Mouse (Mus musculus): ENCODE results near the gene Alk. TPM values are rescaled to one million over a fixed set of nuclear protein-coding genes. Genes with fewer than 3 reads are reported as not detected.

Gene Alk
- polyA plus RNA-seq, 1 experiment from 2014 or later: 7.3 TPM

DNA sequence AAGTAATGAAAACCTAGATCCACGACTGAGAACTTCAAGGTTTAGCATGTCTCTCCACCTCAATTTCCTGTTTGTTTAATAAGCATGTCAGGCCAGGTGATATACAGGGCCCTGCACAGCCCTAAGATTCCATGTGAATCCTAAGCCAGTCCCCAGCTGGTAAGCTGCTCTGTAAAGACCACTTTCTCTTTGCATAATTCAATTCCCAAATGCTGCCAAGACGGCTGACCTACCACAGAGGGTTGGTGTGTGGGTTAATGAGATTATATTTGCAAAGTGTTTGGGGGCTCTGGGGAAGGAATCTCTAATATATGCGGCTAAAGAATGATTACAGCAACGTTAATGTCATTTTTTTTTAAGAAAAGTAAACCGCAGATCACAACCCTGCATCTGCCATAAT lies 130.3 kb downstream of the Alk start:
- no peaks in the 10 kb centered on the region for H3K9me3 ChIP-seq
- no peaks in the 10 kb centered on the region for H3K36me3 ChIP-seq (replicated peaks)
- no peak overlapping the region for H3K4me3 ChIP-seq
- H3K27me3 ChIP-seq (replicated peaks): no peaks in the 10 kb centered on the region
- 27% methylated on average over 5 of the region's 5 CpGs for WGBS
- no peak overlapping the region for H3K4me2 ChIP-seq
- no peak; the same call in 1 of the 2 replicates for ATAC-seq (replicated peaks)
- no peak overlapping the region for H3K27ac ChIP-seq
- H3K9ac ChIP-seq: no peak overlapping the region
- peaks cover 4% of the 10 kb centered on the region for H3K4me1 ChIP-seq

DNA sequence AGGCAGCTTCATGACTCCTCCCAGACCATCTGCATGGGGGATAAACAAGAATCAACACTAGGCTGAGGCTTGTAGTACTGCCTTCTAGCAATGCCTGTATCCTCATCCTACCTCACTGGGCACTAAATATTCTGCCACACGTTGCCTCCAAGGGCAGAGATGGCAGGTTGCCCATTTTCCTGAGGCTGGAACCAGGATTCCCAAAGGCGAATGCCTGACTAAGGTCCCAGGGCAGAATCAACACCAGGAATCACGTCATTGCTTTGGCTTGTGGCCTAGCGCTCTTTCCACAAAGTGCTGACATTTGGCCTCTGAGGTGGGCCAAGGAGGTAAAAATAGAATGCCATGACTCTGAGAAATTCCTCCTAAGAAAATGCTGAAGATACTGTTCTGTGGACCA lies 155.9 kb downstream of the Alk start:
- Histone ChIP-seq H3K4me3 (no peak overlapping the region), H3K27me3 (replicated peaks) (no peaks in the 10 kb centered on the region), H3K36me3 (replicated peaks) (no peaks in the 10 kb centered on the region), H3K27ac (no peak overlapping the region), H3K4me1 (no peaks in the 10 kb centered on the region), H3K4me2 (no peak overlapping the region), H3K9ac (no peak overlapping the region), H3K9me3 (no peaks in the 10 kb centered on the region)
- 79% methylated on average over 4 of the region's 4 CpGs for WGBS
- ATAC-seq (replicated peaks): no peak

DNA sequence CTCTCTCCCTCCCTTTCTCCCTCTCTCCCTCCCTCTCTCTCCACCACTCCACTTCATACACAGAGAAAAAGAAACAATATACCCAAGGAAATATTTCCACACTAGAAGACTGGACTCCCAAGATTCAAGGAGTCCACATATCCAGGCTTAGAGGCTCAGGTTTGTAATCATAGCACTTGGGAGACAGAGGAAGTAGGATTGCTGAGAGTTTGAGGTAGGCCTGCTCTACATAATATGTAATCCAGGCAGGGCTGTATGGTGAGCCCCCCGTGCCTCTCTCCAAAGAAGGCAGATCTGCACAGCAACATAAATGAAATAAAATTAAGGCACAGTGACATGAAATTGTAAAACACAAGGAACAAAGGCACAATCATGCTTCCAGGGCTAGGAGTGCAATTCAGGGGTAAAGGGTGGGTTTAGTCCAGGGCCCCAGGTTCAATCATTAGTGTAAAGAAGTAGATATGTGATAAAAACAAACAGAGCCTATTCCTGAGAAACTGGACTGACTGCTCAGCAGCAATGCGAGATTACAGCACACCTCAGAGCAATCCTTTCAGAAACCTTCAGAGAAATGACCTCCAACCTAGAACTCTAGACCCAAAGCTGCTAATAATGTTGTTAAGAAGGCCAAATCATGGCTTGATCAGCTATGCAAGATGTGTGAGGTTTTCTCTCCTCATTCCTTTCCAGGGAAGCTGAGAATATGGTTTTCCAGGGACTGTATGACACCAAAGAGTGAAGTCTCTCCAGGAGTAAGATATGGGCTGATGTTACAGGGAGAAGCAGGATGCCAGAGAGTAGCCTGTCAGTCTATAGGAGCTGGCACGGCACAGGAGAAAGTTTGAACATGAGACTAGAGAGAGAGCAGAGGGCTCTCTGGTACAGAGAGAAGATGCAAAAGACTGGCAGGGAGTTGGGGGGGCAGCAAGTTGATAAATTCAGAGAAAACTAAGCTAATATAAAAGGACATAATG lies 158.9 kb downstream of the Alk start:
- no peak for ATAC-seq (replicated peaks)
- no peaks in the 10 kb centered on the region for H3K4me1 ChIP-seq

DNA sequence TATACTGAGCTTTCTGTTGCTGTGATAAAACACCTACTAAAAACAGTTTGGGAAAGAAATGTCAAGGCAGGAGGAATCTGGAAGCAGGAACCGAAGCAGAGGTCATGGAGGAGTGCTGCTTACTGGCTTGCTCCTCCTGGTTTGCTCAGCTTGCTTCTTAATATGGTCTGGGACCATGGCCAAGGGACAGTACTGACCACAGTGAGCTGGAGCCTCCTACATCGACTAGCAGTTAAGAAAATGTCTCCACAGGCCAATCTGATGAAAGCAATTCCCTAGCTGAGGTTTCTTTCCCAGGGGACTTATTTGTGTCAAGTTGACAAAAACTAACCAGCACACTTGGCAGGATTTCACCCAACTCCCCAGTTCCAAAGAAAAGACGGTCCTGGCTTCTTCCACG lies 187.0 kb downstream of the Alk start:
- Histone ChIP-seq H3K27ac (no peak overlapping the region), H3K4me2 (no peak overlapping the region), H3K9me3 (no peaks in the 10 kb centered on the region), H3K27me3 (replicated peaks) (no peaks in the 10 kb centered on the region), H3K4me3 (no peak overlapping the region), H3K36me3 (replicated peaks) (no peaks in the 10 kb centered on the region), H3K9ac (no peak overlapping the region), H3K4me1 (no peaks in the 10 kb centered on the region)
- WGBS: 85% methylated on average over 4 of the region's 4 CpGs
- ATAC-seq (replicated peaks): no peak

More for the DNA sequence above, 158.9 kb downstream of the Alk start:
- no peak overlapping the region for H3K9ac ChIP-seq
- no peaks in the 10 kb centered on the region for H3K36me3 ChIP-seq (replicated peaks)
- no peak overlapping the region for H3K27ac ChIP-seq
- H3K4me2 ChIP-seq: no peak overlapping the region
- no peaks in the 10 kb centered on the region for H3K9me3 ChIP-seq
- 79% methylated on average over 3 of the region's 3 CpGs for WGBS
- H3K27me3 ChIP-seq (replicated peaks): no peaks in the 10 kb centered on the region
- H3K4me3 ChIP-seq: no peak overlapping the region

DNA sequence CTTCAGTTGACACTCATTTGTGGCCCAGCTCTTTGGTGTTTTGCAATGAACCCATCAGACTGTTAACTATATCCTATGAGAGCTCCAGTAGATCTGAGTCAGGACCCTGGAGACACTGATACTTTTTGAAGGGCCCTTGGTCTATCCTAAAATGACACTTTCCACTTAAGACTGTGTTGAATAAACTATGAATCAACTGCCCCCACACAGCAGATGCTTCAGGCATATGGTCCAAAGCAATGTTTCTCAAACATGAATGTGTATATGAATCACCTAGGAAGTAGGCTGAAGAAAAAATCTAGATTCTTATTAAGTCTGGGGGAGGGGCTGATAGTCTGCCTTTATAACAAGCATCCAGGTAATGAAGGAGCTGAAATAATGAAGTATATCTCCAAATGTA lies 189.8 kb downstream of the Alk start:
- Histone ChIP-seq H3K4me2 (no peak overlapping the region), H3K4me1 (no peaks in the 10 kb centered on the region), H3K4me3 (no peak overlapping the region), H3K27ac (no peak overlapping the region), H3K36me3 (replicated peaks) (no peaks in the 10 kb centered on the region), H3K9me3 (no peaks in the 10 kb centered on the region), H3K9ac (no peak overlapping the region), H3K27me3 (replicated peaks) (no peaks in the 10 kb centered on the region)
- ATAC-seq (replicated peaks): no peak

DNA sequence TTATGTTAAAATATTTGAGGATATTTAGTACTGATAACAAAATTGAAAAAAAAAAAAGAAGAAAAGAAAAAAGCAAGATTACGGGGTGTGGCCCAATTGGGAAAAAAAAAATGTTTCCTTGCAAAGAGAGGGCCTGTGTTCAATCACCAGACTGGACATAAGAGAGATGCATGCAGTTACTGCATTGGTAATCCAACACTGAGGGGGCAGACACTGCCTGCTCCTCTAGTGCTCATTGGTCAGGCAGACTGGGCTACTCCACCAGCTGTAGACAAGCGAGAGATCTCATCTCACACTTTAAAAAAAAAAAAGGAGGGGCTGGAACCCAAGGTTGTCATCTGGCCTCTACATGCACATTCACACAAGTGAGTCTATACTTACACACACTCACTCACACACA lies 199.6 kb downstream of the Alk start:
- H3K9ac ChIP-seq: no peak overlapping the region
- no peak overlapping the region for H3K4me2 ChIP-seq
- H3K27ac ChIP-seq: no peak overlapping the region
- no peaks in the 10 kb centered on the region for H3K4me1 ChIP-seq
- H3K9me3 ChIP-seq: no peaks in the 10 kb centered on the region
- 88% methylated on average over 2 of the region's 2 CpGs for WGBS
- no peaks in the 10 kb centered on the region for H3K27me3 ChIP-seq (replicated peaks)
- ATAC-seq (replicated peaks): no peak
- H3K4me3 ChIP-seq: no peak overlapping the region
- H3K36me3 ChIP-seq (replicated peaks): no peaks in the 10 kb centered on the region

DNA sequence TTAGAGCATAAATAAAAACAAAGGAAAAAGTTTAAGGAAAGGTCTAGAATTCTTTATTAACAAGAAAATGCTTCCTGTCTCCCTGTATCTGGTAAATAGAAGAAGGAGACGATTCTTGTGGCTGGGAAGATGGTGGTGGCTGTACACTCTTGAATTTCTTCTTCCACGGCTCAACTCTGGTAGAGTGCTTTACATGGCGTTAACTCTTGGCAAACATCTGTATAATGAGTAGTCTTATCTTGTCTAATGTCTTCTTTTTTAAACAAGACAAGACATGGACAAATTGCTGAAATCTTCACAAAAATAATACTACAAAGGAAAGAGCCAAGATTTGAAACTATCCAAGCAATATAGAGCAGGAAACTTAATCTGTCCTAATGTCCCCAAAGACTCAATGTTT lies 202.6 kb downstream of the Alk start:
- H3K27me3 ChIP-seq (replicated peaks): no peaks in the 10 kb centered on the region

DNA sequence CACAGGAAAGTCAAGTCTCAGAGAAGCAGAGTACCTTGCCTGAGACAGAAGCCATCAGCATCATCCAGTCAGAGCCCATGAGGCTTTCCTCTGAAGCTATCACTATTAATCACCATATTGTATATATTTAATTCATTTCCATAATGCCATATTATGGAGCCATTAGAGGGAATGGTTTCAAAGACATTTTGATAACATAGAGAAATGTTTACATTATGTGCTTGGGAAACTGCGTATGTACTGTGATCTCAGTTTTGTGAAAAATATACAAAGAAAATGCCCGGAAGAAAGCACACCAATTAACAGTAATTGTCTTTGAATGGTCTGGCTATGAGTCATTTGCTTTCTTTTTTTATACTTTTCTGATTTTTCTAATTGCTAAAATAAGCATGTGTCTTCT lies 203.1 kb downstream of the Alk start:
- no peaks in the 10 kb centered on the region for H3K36me3 ChIP-seq (replicated peaks)
- no peaks in the 10 kb centered on the region for H3K4me1 ChIP-seq
- no peak overlapping the region for H3K4me3 ChIP-seq
- H3K9ac ChIP-seq: no peak overlapping the region
- no peaks in the 10 kb centered on the region for H3K27me3 ChIP-seq (replicated peaks)
- H3K27ac ChIP-seq: no peak overlapping the region
- no peak for ATAC-seq (replicated peaks)
- H3K4me2 ChIP-seq: no peak overlapping the region
- no peaks in the 10 kb centered on the region for H3K9me3 ChIP-seq
- WGBS: 91% methylated on average over 2 of the region's 2 CpGs

More for the DNA sequence above, 202.6 kb downstream of the Alk start:
- 92% methylated on average over 3 of the region's 3 CpGs for WGBS
- no peak overlapping the region for H3K9ac ChIP-seq
- no peaks in the 10 kb centered on the region for H3K4me1 ChIP-seq
- H3K9me3 ChIP-seq: no peaks in the 10 kb centered on the region
- H3K4me3 ChIP-seq: no peak overlapping the region
- H3K4me2 ChIP-seq: no peak overlapping the region
- H3K27ac ChIP-seq: no peak overlapping the region
- no peaks in the 10 kb centered on the region for H3K36me3 ChIP-seq (replicated peaks)
- no peak for ATAC-seq (replicated peaks)

DNA sequence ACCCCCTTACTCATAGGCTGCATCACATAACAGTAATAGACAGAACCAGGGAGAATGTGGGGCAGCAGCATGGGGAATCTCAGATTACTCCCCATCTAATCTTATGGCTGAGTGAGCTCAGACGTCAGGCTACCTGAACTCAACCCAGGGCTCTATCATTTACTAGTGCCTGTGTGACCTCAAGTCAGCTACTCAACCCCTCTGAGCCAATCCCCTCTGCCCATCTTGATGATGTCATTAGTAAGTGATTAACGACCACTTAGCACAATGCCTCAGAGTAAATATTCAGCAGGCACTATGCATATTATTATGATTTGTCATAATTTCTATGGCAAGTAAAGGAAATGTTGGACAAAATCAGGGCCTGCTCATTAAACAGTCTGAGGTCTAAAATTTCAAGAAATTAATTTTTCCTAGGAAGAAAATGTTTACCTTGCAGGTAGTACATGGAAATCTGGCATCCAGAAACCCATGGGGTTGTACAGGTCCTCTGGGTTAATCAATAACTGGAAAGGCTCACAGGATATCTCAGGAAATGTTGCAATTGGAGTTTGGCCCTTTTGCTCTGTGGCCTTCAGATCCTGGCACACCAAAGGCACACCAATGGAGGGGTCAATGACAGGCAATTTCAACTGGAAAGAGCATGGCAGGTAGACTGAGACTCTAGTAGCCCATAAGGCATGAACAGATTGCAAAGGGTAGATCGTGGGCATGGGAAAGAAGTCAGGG lies 204.9 kb downstream of the Alk start:
- ATAC-seq (replicated peaks): no peak
- WGBS: 72% methylated on average over 3 of the region's 3 CpGs

DNA sequence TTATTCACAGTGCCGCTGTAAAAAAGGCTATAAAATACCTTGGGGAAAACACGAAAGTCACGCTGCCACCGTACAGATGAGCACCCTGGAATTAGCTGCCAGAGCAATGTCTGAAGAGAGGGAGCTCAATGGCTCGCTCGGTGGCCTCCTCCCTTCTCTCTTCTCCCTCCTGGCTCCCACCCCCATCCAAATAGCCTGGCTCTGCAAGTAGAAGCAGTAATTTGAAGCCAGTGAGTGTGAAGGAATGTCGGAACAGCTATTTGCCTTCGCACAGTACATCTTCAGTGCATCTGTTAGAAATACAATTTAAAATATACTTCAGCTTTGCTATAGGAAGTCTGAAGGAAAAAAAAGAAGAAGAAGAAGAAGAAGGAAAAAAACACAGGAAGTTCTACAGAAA lies 208.5 kb downstream of the Alk start:
- H3K27ac ChIP-seq: no peak overlapping the region
- no peaks in the 10 kb centered on the region for H3K36me3 ChIP-seq (replicated peaks)
- no peaks in the 10 kb centered on the region for H3K4me1 ChIP-seq
- ATAC-seq (replicated peaks): no peak
- H3K9me3 ChIP-seq: no peaks in the 10 kb centered on the region
- H3K4me2 ChIP-seq: no peak overlapping the region; the same call in 1 of the 2 replicates
- no peak overlapping the region for H3K4me3 ChIP-seq
- 51% methylated on average over 8 of the region's 8 CpGs for WGBS
- H3K27me3 ChIP-seq (replicated peaks): no peaks in the 10 kb centered on the region
- no peak overlapping the region for H3K9ac ChIP-seq

More for the DNA sequence above, 204.9 kb downstream of the Alk start:
- H3K9ac ChIP-seq: no peak overlapping the region
- no peaks in the 10 kb centered on the region for H3K27me3 ChIP-seq (replicated peaks)
- H3K4me3 ChIP-seq: no peak overlapping the region
- H3K9me3 ChIP-seq: no peaks in the 10 kb centered on the region
- H3K4me1 ChIP-seq: no peaks in the 10 kb centered on the region
- no peak overlapping the region for H3K4me2 ChIP-seq
- H3K27ac ChIP-seq: no peak overlapping the region
- no peaks in the 10 kb centered on the region for H3K36me3 ChIP-seq (replicated peaks)

DNA sequence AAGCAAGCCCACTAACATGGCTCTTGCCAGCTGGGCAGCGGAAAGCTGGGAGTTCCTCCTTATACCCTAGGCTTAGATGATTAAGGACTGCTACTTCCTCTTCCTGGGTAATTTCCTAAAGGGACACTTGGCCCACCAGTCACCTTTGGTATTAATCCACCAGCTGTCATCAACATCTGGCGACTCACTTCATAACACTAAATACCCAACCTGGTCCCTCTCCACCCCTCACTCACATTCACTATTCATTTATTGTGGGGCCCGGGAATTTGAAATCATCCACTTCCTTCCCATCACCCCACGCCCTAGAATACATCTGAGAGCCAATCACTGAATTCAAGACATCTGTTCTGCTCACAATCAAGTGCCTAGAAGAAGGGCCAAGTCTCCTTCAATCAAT lies 235.4 kb downstream of the Alk start:
- no peak overlapping the region for H3K4me2 ChIP-seq
- H3K4me3 ChIP-seq: no peak overlapping the region
- ATAC-seq (replicated peaks): no peak
- no peaks in the 10 kb centered on the region for H3K4me1 ChIP-seq
- no peaks in the 10 kb centered on the region for H3K9me3 ChIP-seq
- H3K27ac ChIP-seq: no peak overlapping the region
- 91% methylated on average over 4 of the region's 4 CpGs for WGBS
- no peaks in the 10 kb centered on the region for H3K27me3 ChIP-seq (replicated peaks)
- no peaks in the 10 kb centered on the region for H3K36me3 ChIP-seq (replicated peaks)
- no peak overlapping the region for H3K9ac ChIP-seq

DNA sequence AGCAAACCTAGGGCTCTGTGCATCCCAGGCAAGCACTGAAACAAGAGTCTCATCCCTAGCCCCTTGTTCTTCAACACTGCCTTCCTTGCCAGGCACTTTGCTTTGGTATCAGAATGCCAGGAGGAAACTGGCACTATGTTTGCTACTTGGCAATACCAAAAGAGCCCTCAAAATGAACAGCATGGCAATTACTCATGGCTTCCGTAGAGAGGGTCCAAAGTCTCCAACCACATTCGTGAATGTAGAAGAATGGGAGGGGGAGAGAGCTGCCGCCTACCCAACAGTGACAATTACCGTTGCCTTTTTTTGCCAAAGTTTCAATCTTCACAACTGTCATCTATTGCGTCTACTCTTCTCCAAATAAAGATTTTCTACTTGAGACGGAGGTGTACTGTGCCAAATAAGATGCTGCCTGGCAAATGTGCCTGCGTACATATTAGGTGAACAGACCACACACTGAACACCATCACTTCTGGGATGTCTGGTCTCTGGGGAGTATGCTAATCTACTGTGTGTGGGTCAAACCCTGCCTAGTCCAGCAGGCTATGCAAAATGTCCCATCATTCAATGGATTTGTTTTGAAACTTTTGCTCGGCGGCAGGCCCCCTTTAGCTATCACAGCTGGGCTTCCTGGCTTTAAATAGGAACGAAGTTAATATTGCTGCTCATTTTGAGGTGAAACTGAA lies 241.5 kb downstream of the Alk start:
- no peak overlapping the region for H3K4me2 ChIP-seq
- no peak for ATAC-seq (replicated peaks)
- no peaks in the 10 kb centered on the region for H3K9me3 ChIP-seq

More for the DNA sequence above, 241.5 kb downstream of the Alk start:
- no peak overlapping the region for H3K27ac ChIP-seq
- no peaks in the 10 kb centered on the region for H3K4me1 ChIP-seq
- WGBS: 89% methylated on average over 10 of the region's 10 CpGs
- no peak overlapping the region for H3K9ac ChIP-seq
- H3K27me3 ChIP-seq (replicated peaks): no peaks in the 10 kb centered on the region
- H3K36me3 ChIP-seq (replicated peaks): no peaks in the 10 kb centered on the region
- H3K4me3 ChIP-seq: no peak overlapping the region

All from midbrain, embryonic 15.5 days (tissue).